Mouse (Mus musculus) lung, embryonic 15.5 days (tissue): ENCODE measurements around the gene Sh3gl1. TPM values are rescaled to one million over a fixed set of nuclear protein-coding genes. Genes with fewer than 3 reads are reported as not detected.

Experiments used
- ATAC-seq: fragments of 200-750 bp; cut with Nextera tagmentation; 2 replicates; pipeline ENCODE4 v1.8.0; 2017; ENCODE audit warnings: moderate number of reproducible peaks, borderline replicate concordance; ENCODE audit not compliant: low FRiP score, low TSS enrichment; ENCODE audit errors: extremely low read depth
- H3K27ac ChIP-seq: fragments of 300-500 bp; sonication (generic); 2 replicates; pipeline ENCODE4 v1.5.1; 2015; ENCODE audit warnings: moderate library complexity, mild to moderate bottlenecking, inconsistent platforms
- H3K27me3 ChIP-seq: fragments of 300-500 bp; sonication (generic); 2 replicates; pipeline ENCODE4 v1.6.1; 2015; ENCODE audit warnings: inconsistent platforms
- H3K36me3 ChIP-seq: fragments of 300-500 bp; sonication (generic); 2 replicates; pipeline ENCODE4 v1.6.1; 2015; ENCODE audit warnings: inconsistent platforms
- H3K4me1 ChIP-seq: fragments of 300-500 bp; sonication (generic); 2 replicates; pipeline ENCODE4 v1.6.1; 2015; ENCODE audit warnings: inconsistent platforms
- H3K4me2 ChIP-seq: fragments of 300-500 bp; sonication (generic); 2 replicates; pipeline ENCODE4 v1.6.1; 2015; ENCODE audit warnings: inconsistent platforms, mild to moderate bottlenecking, moderate library complexity
- H3K4me3 ChIP-seq: fragments of 300-500 bp; sonication (generic); 2 replicates; pipeline ENCODE4 v1.5.1; 2015; ENCODE audit warnings: mild to moderate bottlenecking, inconsistent platforms
- H3K9ac ChIP-seq: fragments of 300-500 bp; sonication (generic); 2 replicates; pipeline ENCODE4 v1.6.1; 2015; ENCODE audit warnings: inconsistent platforms
- H3K9me3 ChIP-seq: fragments of 300-500 bp; sonication (generic); 2 replicates; pipeline ENCODE4 v1.6.1; 2016; ENCODE audit warnings: inconsistent platforms
- WGBS: fragments of 180-500 bp; shearing (Covaris S2); methylation state at CpG from one replicate; pipeline ENCODE4 v1.1.7; 2015; 5-methylcytosine and 5-hydroxymethylcytosine counted together
- polyA plus RNA-seq: library from polyadenylated mRNA; unstranded; fragments of >200 nt; fragmentation: Nextera tagmentation; extraction: Ambion mirVana; gene quantifications from 2 replicates; pipeline ENCODE4 v1.2.1, GENCODE M21; 2015

Sh3gl1 gene
- polyA plus RNA-seq, 1 experiment from 2014 or later = 174 TPM

DNA sequence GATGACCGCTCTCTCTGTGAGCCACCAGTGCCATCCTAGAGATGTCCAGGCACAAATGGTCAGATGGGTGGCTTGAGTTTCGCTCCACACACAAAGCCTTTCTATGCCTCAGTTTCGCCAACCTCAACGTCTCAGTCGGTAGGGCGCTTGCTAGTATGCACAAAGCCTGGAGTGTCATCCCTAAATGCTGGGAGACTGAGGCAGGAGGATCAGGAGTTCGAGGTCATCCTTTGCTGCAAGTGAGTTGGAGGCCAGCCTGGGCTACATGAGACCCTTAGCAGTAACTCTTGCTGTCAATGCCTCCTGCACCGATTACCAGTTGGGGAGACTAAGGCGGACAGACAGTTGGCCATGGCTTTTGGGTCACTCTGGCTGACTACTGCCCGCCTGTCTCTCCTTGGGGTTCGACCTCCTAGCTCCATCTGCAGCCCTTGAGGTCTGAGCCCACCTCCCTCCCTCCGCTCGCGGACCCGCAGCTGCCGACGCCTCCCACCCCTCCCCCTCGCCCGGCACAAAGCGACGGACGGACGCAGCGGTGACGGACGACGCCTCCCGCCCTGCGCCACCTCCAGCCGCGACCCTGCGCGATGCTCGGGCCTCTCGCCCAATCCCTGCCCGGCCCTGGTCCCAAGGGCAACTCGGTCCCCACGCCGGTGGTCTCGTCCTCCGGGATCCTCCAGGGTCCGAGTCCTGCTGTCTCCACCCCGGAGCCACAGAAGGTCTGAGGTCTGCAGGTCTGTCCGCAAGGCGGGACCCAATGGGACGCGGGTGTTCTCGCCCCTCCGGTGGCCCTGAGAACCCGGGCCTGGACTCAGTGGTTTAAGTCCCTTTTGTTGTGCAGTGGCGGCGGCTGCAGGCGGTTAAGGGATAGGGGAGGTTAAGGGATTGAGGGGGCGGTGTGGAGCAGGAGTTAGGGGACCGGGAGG, 66.2 kb downstream of the Sh3gl1 start, which contains the start of gene Shd:
TSS of gene Shd (plus strand) at position 502 of the 926 bp plus-strand sequence.
- Histone ChIP-seq H3K9ac (peak within 1 kb of the TSS; percentile 56), H3K9me3 (no peaks in the 10 kb centered on the region), H3K27ac (no peak within 1 kb of the TSS), H3K4me1 (peaks cover 11% of the 10 kb centered on the region; the same call in 1 of the 2 replicates), H3K27me3 (peaks cover 29% of the 10 kb centered on the region), H3K36me3 (peaks cover 24% of the 10 kb centered on the region), H3K4me2 (peak within 1 kb of the TSS; percentile 89), H3K4me3 (peak within 1 kb of the TSS; percentile 47)
- peak; percentile 57; the same call in 1 of the 2 replicates for ATAC-seq
- WGBS = 9% methylated on average over 55 of the region's 55 CpGs

DNA sequence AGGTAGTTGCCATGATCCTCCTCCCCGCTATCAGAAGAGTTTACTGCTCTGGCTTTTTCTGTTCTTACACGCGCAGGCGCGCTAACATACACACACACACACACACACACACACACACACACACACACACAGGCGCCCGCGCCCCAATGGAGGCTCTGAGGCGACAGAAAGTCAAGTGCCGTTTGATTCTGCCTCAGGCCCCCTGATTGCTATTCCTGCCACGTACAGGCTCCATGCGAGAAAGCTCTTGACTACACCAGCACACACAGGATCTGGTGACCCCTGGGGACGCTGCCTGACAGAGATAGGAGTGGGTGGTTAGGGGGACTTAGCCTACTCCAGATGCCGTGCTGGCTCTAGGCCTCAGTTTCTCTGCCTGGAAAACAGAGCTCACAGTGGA, 66.9 kb downstream of the Sh3gl1 start:
- H3K4me3 ChIP-seq = no peak overlapping the region
- 48% methylated on average over 14 of the region's 14 CpGs for WGBS
- peaks cover 29% of the 10 kb centered on the region for H3K27me3 ChIP-seq
- no peak overlapping the region for H3K9ac ChIP-seq
- H3K4me1 ChIP-seq = peaks cover 11% of the 10 kb centered on the region; the same call in 1 of the 2 replicates
- H3K27ac ChIP-seq = no peak overlapping the region
- 0 out of 2 replicates have a peak overlapping the region, but pooled peaks have one; percentile 89 for H3K4me2 ChIP-seq
- H3K9me3 ChIP-seq = no peaks in the 10 kb centered on the region
- peaks cover 31% of the 10 kb centered on the region for H3K36me3 ChIP-seq
- no peak for ATAC-seq

DNA sequence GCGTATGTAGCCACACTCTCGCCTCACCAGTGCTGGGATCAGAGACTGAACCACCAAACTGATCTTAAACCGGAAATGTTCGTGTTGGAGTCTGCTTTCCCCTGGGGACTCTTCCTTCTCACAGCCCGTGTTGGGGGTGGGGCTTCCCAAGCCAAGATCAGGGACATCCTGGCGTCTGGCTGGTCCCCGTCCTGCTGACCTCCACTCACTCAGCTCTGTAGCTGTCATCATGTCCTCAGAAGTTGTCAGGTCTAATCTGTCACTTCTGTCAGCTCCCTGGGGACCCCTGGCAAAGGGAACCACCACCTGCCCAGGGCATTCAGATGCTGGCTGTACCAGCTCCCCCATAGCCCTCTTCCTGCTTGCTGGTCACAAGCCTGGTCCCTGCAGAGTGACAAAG, 68.2 kb downstream of the Sh3gl1 start:
- Histone ChIP-seq H3K9me3 (no peaks in the 10 kb centered on the region), H3K36me3 (peaks cover 34% of the 10 kb centered on the region), H3K4me2 (no peak overlapping the region), H3K4me3 (no peak overlapping the region), H3K27me3 (peaks cover 29% of the 10 kb centered on the region), H3K27ac (no peak overlapping the region), H3K4me1 (peaks cover 11% of the 10 kb centered on the region; the same call in 1 of the 2 replicates), H3K9ac (no peak overlapping the region)
- no peak for ATAC-seq
- WGBS = 51% methylated on average over 7 of the region's 7 CpGs

DNA sequence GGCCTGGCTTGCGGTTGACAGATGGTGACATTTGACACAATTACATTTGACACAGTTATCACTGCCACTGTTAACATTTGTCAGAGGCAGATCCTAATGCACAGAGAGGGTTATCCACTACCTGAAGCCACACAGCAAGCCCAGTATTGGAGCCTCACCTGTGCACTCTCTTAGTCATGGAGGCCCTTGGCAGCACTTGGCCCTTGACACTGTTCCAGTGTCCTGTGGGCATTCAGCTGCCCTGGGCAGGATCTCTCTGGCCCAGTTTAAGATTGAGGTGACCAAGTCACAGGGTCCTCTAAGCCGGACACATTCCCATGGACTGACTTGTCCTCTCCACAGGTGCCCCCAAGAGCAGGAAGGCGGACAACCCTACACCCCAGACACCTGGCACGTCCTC, 69.2 kb downstream of the Sh3gl1 start:
- 93% methylated on average over 4 of the region's 4 CpGs for whole genome bisulfite sequencing
- H3K27ac ChIP-seq = no peak overlapping the region
- H3K4me2 ChIP-seq = no peak overlapping the region
- peaks cover 11% of the 10 kb centered on the region for H3K4me1 ChIP-seq
- no peak overlapping the region for H3K4me3 ChIP-seq
- H3K9ac ChIP-seq = no peak overlapping the region
- peaks cover 22% of the 10 kb centered on the region for H3K27me3 ChIP-seq
- no peaks in the 10 kb centered on the region for H3K9me3 ChIP-seq
- ATAC-seq = no peak
- H3K36me3 ChIP-seq = peaks cover 37% of the 10 kb centered on the region

Other genes with a start within 250 kb of the Sh3gl1 start
- gene Zfp119a, start 157.7 kb downstream of the Sh3gl1 start, polyA plus RNA-seq = 8.5 and 9.1 TPM in 2 replicates
- gene Zfp959, start 144.5 kb downstream of the Sh3gl1 start, polyA plus RNA-seq = 12.2 and 13.4 TPM in 2 replicates
- gene Zfp119b, start 87.1 kb downstream of the Sh3gl1 start, polyA plus RNA-seq = 6.7 and 6.8 TPM in 2 replicates
- 1.4 and 2.1 TPM in 2 replicates for gene Ebi3, start 84.0 kb downstream of the Sh3gl1 start, polyA plus RNA-seq
- 26.4 and 28.3 TPM in 2 replicates for gene Yju2, start 77.5 kb downstream of the Sh3gl1 start, polyA plus RNA-seq
- gene Shd, start 66.2 kb downstream of the Sh3gl1 start, polyA plus RNA-seq = 6.7 and 8.3 TPM in 2 replicates
- gene Fsd1, start 50.1 kb downstream of the Sh3gl1 start, polyA plus RNA-seq = 7.7 and 8.1 TPM in 2 replicates
- 17.4 and 18.3 TPM in 2 replicates for gene Stap2, start 31.1 kb downstream of the Sh3gl1 start, polyA plus RNA-seq
- 103 and 116 TPM in 2 replicates for gene Mpnd, start 30.9 kb downstream of the Sh3gl1 start, polyA plus RNA-seq
- 31.4 and 32.4 TPM in 2 replicates for gene Chaf1a, start 3.8 kb upstream of the Sh3gl1 start, polyA plus RNA-seq
- 37.5 and 41.3 TPM in 2 replicates for gene Ubxn6, start 38.4 kb upstream of the Sh3gl1 start, polyA plus RNA-seq
- 111 and 119 TPM in 2 replicates for gene Hdgfl2, start 43.0 kb upstream of the Sh3gl1 start, polyA plus RNA-seq
- 0.10 and 0.19 TPM in 2 replicates for gene Plin4, start 73.2 kb upstream of the Sh3gl1 start, polyA plus RNA-seq
- 0.95 and 1.2 TPM in 2 replicates for gene Plin5, start 81.0 kb upstream of the Sh3gl1 start, polyA plus RNA-seq
- gene Lrg1, start 85.4 kb upstream of the Sh3gl1 start, polyA plus RNA-seq = 0.55 TPM in 2 replicates
- 2.1 TPM in 2 replicates for gene Sema6b, start 103.7 kb upstream of the Sh3gl1 start, polyA plus RNA-seq
- gene Tnfaip8l1, start 125.8 kb upstream of the Sh3gl1 start, polyA plus RNA-seq = 15.3 and 18.3 TPM in 2 replicates
- 103 TPM in 2 replicates for gene Mydgf, start 147.3 kb upstream of the Sh3gl1 start, polyA plus RNA-seq
- gene Dpp9, start 182.3 kb upstream of the Sh3gl1 start, polyA plus RNA-seq = 37.1 and 37.6 TPM in 2 replicates
- 11.7 and 13.3 TPM in 2 replicates for gene Fem1a, start 220.2 kb upstream of the Sh3gl1 start, polyA plus RNA-seq
- 4.2 and 4.6 TPM in 2 replicates for gene Ticam1, start 240.2 kb upstream of the Sh3gl1 start, polyA plus RNA-seq